Mouse (Mus musculus) large intestine, adult 2 months (tissue): ENCODE measurements around the gene Krt87. TPM values are rescaled to one million over a fixed set of nuclear protein-coding genes. Genes with fewer than 3 reads are reported as not detected.

Experiments
- DNase-seq: peaks from one replicate; pipeline ENCODE4 v3.0.0-alpha.2; 2012; ENCODE audit warnings: low read depth, low spot score
- WGBS: fragments of 180-500 bp; shearing (Covaris S2); methylation state at CpG from one replicate; pipeline ENCODE4 v1.1.7; 2018; 5-methylcytosine and 5-hydroxymethylcytosine counted together
- polyA plus RNA-seq: library from polyadenylated mRNA; depleted of rRNA; stranded (reverse); fragments of >200 nt; gene quantifications from 2 replicates; pipeline ENCODE4 v1.2.3, GENCODE M21; 2012; rRNA removed

Gene Krt87
- 0.62 and 1.3 TPM in 2 replicates for polyA plus RNA-seq

GRCm38 (mm10) chr15:101438555-101438954 is at the start of gene Krt87:
Gene Krt87, minus strand, starts transcription at chr15:101438804.
- 5% methylated on average over 34 of the region's 34 CpGs for WGBS
- DNase-seq, result no peak

GRCm38 (mm10) chr15:101485911-101486635 is 47.5 kb upstream of the Krt87 start:
- WGBS, result 84% methylated on average over 11 of the region's 11 CpGs
- no peak for DNase-seq

- 83% methylated on average over 1 of the region's 1 CpGs for whole genome bisulfite sequencing
These were observed 46.3 kb upstream of the Krt87 start for GRCm38 (mm10) chr15:101484939-101485338.

GRCm38 (mm10) chr15:101483646-101484045 is 45.0 kb upstream of the Krt87 start:
- DNase-seq, result no peak
- 100% methylated on average over 1 of the region's 1 CpGs for WGBS

More at GRCm38 (mm10) chr15:101484939-101485338, 46.3 kb upstream of the Krt87 start:
- DNase-seq, result no peak

- WGBS, result 58% methylated on average over 4 of the region's 4 CpGs
These were observed 43.5 kb upstream of the Krt87 start for GRCm38 (mm10) chr15:101482056-101482455.

GRCm38 (mm10) chr15:101479666-101480060 is 41.1 kb upstream of the Krt87 start:
- no peak for DNase-seq
- WGBS, result 25% methylated on average over 11 of the region's 11 CpGs

More at GRCm38 (mm10) chr15:101482056-101482455, 43.5 kb upstream of the Krt87 start:
- DNase-seq, result no peak

- WGBS, result 3% methylated on average over 31 of the region's 31 CpGs
- DNase-seq, result peak; percentile 16
These were observed 40.5 kb upstream of the Krt87 start for GRCm38 (mm10) chr15:101479007-101479665.

GRCm38 (mm10) chr15:101472952-101473528 is 34.4 kb upstream of the Krt87 start, which contains the start of gene Krt86:
Gene Krt86, plus strand, starts transcription at chr15:101473478.
- WGBS, result 11% methylated on average over 10 of the region's 10 CpGs
- no peak for DNase-seq

GRCm38 (mm10) chr15:101469093-101469492 is 30.5 kb upstream of the Krt87 start:
- WGBS, result 59% methylated on average over 4 of the region's 4 CpGs
- no peak for DNase-seq

GRCm38 (mm10) chr15:101463651-101464050 is 25.0 kb upstream of the Krt87 start, which contains the start of gene Krt81:
Gene Krt81, minus strand, starts transcription at chr15:101463751.
- no peak for DNase-seq
- WGBS, result 51% methylated on average over 13 of the region's 13 CpGs

- no peak for DNase-seq
- 76% methylated on average over 14 of the region's 14 CpGs for WGBS
These were observed 20.7 kb upstream of the Krt87 start for GRCm38 (mm10) chr15:101459283-101459682.

GRCm38 (mm10) chr15:101458361-101458930 is 19.8 kb upstream of the Krt87 start:
- WGBS, result 53% methylated on average over 16 of the region's 16 CpGs
- DNase-seq, result no peak

GRCm38 (mm10) chr15:101455891-101456290 is 17.3 kb upstream of the Krt87 start:
- DNase-seq, result no peak
- 94% methylated on average over 6 of the region's 6 CpGs for WGBS

GRCm38 (mm10) chr15:101455292-101455691 is 16.7 kb upstream of the Krt87 start:
- no peak for DNase-seq
- 72% methylated on average over 2 of the region's 2 CpGs for WGBS

GRCm38 (mm10) chr15:101454774-101455173 is 16.2 kb upstream of the Krt87 start:
- WGBS, result 39% methylated on average over 8 of the region's 8 CpGs
- no peak for DNase-seq

GRCm38 (mm10) chr15:101453093-101453736 is 14.6 kb upstream of the Krt87 start:
- WGBS, result 8% methylated on average over 13 of the region's 13 CpGs
- DNase-seq, result peak; percentile 54

- WGBS, result 81% methylated on average over 2 of the region's 2 CpGs
- no peak for DNase-seq
These were observed 8.8 kb upstream of the Krt87 start, which contains the start of gene Krt88 for GRCm38 (mm10) chr15:101447444-101447843. Gene Krt88, plus strand, starts transcription at chr15:101447744.

GRCm38 (mm10) chr15:101446572-101446971 is 8.0 kb upstream of the Krt87 start:
- no peak for DNase-seq
- WGBS, result 34% methylated on average over 11 of the region's 11 CpGs

- 78% methylated on average over 4 of the region's 4 CpGs for WGBS
- DNase-seq, result no peak
These were observed 2.2 kb upstream of the Krt87 start for GRCm38 (mm10) chr15:101440837-101441236.

GRCm38 (mm10) chr15:101436611-101437010 is 2.0 kb downstream of the Krt87 start:
- no peak for DNase-seq
- WGBS, result 45% methylated on average over 7 of the region's 7 CpGs
